Mouse (Mus musculus): ENCODE measurements around the gene Mars.
A peak's percentile ranks its signal among the peaks of the same experiment; 100 is the strongest.

The Mars gene

GRCm38 (mm10) chr10:127284724-127285500 lies 26.7 kb downstream of the Mars start:
- no peak for DNase-seq

DNA sequence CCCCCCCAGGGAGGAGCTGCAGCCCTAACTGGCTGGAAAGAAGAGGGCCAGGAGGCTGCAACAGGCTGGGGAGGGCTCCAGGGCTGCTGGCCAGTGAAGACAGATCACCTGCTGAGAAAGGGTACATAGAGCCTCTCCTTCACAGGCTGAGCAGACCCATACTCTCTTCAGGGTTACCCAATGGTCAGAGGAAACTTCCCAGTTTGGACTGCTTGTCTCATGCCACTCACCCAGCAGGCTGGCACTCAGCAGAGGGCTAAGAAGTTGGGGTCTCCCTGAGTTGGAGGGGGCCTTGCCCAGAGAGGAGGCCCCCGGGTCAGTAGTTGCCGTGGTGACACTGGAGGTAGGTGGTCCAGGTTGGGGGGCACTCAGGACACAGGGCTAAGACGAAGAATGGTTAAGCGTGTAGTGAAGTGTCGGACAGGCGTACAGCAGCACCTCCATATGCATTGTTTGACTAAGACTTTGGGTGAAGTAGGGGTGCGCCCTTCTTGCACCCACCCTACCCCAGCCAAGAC lies 27.4 kb downstream of the Mars start:
- DNase-seq = no peak

GRCm38 (mm10) chr10:127282620-127283215 lies 28.9 kb downstream of the Mars start:
- no peak for DNase-seq

DNA sequence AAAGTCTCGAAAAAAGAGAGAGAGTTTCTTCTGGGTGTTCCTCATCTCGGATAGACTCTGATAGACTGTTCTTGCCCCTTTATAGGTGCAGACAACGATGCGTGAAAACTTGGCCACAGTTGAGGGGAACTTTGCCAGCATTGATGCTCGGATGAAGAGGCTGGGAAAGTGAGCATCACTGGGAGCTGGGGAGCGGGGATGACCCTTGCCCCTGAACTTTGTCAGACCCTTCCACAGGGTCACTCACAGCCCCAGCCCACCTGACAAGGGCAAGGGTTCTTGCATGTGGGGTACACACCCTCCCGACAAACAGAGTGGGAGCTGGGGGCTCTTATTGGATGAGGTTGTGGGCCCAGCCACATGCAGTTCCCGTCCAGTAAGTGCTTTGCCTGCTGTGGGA lies 30.3 kb downstream of the Mars start:
- no peak for DNase-seq

DNA sequence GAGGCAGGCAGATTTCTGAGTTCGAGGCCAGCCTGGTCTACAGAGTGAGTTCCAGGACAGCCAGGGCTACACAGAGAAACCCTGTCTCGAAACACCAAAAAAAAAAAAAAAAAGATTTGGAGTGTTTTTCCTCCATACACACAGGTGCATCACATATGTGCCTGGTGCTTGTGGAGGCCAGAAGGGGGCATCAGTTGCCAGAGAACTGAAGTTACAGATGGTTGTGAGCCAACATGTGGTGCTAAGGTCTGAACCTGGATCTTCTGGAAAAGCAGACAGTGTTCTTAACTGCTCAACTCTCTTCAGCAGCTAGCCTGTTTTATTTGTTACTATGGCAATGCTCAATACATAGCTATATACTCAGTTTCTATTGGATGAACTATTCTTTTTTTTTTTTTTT lies 31.9 kb downstream of the Mars start:
- DNase-seq = no peak

DNA sequence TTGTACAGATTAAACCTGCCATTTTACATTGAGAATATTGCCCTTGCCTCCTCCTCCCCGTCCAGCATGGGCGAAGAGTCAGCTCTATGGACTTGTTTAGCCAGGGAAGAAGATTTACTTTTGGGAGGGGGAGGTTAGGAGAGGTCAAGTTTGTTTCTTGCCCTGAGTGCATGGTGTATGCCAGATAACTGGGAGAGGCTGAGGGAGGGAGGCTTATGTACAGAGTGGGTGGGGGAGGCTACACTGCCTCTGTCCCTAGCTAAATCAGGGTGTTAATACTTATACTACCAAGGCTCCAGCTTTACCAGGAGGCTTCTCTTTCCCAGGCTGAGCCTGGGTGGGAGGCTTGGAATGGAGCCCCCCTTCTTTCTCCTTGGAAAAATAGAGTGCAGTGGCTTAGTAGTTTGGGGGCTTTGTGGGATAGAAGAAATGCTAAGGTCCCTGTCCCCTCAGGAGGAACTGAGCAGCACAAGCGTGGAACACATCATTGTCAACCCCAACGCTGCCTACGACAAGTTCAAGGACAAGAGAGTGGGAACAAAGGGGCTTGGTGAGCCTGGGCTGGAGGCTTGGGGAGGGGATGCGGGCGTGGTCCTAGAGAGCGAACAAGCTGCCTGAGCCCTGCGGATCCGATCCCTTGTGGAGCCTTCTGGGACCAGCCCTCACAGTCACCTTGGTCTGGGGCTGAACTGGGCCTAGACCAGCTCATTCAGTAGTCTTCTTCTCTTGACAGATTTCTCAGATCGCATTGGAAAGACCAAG lies 37.1 kb downstream of the Mars start:
- DNase-seq = no peak

DNA sequence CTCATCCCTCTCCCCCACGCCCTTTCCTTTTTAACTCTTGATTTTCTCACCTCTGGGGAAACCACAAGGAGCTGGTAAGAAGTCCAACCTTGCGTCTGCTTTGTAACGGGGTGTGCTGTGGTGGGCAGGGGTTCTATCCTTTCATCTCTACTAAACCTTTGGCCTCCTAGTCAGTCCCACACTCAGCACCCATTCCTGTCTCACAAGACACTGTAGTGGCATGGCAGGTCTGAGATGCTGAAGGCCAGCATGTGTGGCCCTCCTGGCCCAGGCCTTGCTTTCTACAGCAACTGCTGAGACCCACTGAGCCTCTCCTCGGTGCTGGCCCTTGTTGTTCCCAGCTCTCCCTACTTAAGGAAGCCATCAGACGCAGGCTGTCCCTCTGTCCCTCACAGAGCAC lies 39.2 kb downstream of the Mars start:
- no peak for DNase-seq

DNA sequence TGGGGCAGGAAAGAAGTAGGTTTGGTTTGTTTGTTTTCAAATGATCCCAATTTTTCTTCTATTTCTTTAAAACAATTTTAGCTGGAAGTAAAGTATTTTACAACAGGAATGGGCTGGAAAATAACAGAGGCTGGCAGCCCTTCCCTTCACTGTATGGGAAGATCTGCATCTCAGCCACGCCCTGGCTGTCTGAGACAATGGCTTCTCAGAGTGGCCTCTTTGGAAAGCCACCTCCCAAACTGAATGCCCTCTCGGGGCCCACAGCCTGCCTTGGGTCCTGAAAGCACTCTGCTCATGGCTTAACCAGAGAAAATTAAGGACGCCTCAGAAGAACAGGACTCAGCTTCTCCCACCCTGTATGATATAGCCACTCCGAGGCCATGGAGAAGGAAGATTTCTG lies 41.7 kb downstream of the Mars start:
- no peak for DNase-seq

DNA sequence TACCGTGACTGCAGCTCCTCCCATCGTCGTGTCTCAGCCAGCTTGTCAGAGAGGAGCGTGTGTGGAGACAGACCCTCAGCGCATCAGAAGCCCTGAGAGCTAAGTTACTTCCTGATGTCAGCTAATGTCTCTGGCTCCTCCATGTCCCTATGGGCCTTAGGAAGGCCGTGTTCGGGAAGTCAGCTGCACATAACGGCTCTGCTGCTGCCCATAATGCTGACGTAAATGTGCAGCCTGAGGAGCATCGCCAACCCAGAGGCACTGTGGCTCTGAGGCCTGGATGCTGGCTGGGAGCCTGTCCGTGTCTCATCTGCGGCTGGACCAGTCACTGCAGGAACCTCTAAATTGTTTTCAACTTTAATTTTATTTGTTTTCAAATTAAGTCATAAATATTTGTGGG lies 42.5 kb downstream of the Mars start:
- DNase-seq = no peak

- DNase-seq = no peak
Observed at GRCm38 (mm10) chr10:127268401-127268800, 43.2 kb downstream of the Mars start.

DNA sequence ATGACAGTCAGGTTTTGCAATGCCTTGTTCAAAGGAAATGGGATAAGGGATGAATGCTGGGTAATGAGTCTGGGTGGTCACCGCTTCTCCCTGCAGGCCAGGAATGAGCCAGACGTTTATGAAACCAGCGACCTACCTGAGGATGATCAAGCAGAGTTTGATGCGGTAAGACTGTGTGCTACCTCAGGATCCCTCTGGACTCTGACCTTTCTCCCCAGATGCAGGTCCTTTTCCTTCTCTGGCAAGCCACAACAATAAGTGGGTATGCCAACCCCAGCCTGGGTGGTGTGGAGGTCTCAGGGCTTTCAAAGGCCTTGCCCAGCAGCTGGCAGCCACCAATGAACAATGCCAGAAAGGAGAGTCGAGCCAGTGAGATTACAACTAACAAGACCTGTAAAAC lies 44.3 kb downstream of the Mars start:
- DNase-seq = no peak

DNA sequence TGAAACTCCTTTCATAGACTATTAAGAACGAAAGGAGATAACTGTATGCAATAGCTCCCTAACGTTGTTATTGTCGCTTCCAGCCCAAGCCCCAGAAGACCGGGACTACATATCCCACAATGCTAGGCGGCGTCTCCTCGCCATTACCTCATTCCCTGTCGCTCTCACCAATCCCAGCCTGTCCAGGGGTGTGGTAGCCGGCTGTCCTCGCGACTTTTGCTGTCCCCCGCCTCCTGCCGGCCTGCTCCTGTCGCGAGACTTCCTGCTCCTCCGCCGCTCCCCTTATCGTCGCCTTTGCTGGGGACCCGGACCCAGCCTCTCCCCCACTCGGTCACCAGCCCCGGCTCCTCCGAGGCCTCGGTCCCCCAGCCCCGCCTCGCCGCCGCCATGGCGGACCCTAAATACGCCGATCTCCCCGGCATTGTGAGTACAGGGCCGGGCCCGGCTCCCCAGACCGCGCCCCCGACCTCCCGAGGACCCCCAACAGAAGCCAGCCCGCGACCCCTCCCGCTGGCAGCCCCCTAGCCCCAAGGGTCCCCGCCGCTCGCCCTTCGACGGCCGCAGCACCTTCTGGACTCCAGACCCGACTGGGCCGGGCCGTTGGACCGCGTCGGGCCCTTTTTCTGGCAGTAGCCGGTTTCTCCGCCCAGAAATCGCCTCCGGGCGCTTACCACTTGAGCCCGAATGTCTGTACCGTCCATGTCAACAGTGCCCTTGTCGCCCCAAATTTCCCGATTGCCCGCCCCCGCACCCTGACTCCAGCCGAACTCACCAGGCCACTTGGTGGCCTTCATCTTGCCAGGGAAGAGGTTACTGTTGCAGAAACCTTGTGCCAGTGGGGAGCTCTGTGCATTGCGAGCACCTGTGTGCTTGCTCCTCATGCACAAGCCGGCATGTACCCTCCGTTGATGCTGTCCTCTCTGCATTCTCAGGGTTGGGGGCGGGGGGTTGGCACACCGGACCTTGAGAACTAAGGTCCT lies 45.2 kb downstream of the Mars start, which contains the start of gene Dctn2:
Dctn2 (plus strand) TSS at position 257 of the 980 bp plus-strand sequence.
- peak; percentile 96 for DNase-seq

DNA sequence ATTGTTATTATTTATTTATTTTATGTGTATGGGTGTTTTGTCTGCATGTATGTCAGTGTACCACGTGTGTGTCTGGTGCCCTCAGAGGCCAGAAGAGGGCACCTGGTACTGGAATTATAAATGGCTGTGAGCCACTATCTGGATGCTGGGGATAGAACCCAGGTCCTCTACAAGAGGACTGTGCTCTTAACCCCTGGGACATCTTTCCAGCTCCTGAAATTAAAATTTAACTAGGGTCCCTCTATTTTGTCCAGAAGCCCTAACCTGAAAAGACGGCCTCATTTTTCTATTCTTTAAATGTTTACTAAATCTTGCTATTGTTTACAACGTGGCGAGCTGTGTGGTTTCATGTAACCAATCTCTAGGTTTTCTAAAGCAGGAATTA lies 45.9 kb downstream of the Mars start:
- no peak for DNase-seq

DNA sequence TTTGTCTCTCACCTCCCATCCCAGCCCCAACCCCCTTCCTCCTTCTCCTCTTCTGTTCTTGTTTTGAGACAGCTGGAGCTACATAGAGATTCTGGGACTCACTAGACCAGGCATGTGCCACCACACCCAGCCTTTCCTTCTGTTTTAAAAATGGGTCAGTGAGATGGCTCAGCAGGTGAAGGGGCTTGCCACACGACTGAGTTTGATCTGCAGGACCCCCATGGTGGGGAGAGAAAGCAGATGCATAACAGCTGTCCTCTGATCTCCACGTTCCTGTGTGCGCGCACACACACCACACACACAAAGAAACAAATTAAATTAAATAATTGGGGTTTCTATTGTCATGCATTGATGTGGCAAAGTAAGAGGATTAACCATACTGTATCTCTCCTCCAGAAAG lies 46.6 kb downstream of the Mars start:
- no peak for DNase-seq

- no peak for DNase-seq
Observed at GRCm38 (mm10) chr10:127264336-127264735, 47.2 kb downstream of the Mars start.

- no peak for DNase-seq
Observed at GRCm38 (mm10) chr10:127263631-127264030, 48.0 kb downstream of the Mars start.

DNA sequence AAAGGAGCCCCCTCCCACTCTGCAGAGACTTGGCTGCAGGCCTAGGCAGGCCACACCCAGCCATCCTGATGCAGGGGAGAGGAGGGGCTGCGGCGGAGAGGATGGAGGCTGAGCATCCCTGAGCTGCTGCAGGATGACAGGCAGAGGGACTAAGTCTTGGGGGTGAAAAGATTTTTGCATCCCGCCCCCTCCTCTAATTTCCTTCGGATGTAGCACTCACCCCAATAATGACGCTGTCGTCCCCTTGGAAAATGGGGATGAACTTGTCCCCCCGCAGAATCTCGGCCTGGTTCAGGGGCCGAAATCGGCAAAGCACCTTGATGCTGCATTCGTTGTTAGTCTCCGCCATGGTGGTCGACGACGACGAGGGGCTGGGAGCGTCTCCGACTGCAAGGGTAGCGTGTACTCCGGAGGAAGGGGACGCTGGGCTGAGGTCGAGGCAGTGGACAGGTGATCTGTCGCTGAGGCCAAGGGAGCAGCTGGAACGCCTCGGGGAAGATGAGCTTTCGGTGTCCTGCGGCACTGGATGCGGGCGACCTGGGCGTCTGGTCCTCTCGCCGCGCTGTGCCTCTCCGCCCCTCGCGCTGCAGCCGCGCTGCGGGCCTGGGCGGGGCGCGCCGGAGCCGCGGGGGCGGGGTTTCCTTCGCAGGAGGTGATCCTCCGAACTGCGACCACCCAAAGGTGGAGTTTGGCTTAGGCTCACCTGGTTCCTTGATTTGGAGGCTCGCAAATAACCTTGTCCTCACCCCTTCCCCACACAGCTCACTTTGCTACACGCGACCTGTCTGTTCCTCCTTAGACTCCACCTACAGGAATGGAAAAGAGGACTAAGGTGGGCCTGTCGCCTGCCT lies 48.8 kb downstream of the Mars start, which contains the start of gene Kif5a:
Kif5a (minus strand) TSS at position 801 of the 851 bp plus-strand sequence.
- DNase-seq = no peak

GRCm38 (mm10) chr10:127261706-127262547 lies 49.7 kb downstream of the Mars start:
- no peak for DNase-seq

DNA sequence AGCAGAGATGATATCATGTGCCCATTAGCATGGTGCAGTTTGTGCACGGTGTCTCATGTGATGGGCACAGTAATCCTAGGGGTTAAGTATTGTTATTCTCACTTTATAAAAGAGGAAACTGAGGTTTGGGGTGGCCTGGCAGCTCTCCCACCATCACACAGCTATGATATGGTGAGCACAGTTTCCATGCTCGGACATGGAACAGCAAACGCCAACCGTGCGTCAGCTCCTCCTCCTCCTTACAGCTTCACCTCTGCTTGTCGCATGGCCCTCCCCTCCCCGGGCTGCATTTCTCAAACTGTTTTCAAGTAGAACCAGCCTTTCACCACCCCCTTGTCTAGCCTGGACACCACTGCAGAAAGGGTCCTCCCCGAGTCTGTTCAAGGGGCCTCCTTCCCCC lies 53.1 kb downstream of the Mars start:
- no peak for DNase-seq

- DNase-seq = no peak
Observed at GRCm38 (mm10) chr10:127257790-127258189, 53.8 kb downstream of the Mars start.

Measured in kidney, postnatal 10 days (tissue).